Mouse (Mus musculus) hindbrain, postnatal 0 days (tissue): ENCODE measurements around the gene Shb. TPM values are rescaled to one million over a fixed set of nuclear protein-coding genes. Genes with fewer than 3 reads are reported as not detected.
A peak's percentile ranks its signal among the peaks of the same experiment; 100 is the strongest.

Experiments
- ATAC-seq: fragments of 200-750 bp; cut with Nextera tagmentation; 2 replicates; pipeline ENCODE4 v1.8.0; 2017; ENCODE audit warnings: mild to moderate bottlenecking, moderate TSS enrichment, moderate library complexity
- DNase-seq: peaks from one replicate; pipeline ENCODE4 v3.0.0-alpha.2; 2015; ENCODE audit warnings: low spot score
- H3K27ac ChIP-seq: fragments of 300-500 bp; sonication (generic); 2 replicates; pipeline ENCODE4 v1.5.1; 2014; ENCODE audit warnings: mild to moderate bottlenecking
- H3K27me3 ChIP-seq: fragments of 300-500 bp; sonication (generic); 2 replicates; pipeline ENCODE4 v1.6.1; 2014; ENCODE audit warnings: low read length, mixed read lengths; ENCODE audit not compliant: insufficient read depth
- H3K36me3 ChIP-seq: fragments of 300-500 bp; sonication (generic); 2 replicates; pipeline ENCODE4 v1.6.1; 2014; ENCODE audit warnings: low read length, mixed read lengths; ENCODE audit not compliant: insufficient read depth
- H3K4me1 ChIP-seq: fragments of 300-500 bp; sonication (generic); 2 replicates; pipeline ENCODE4 v1.6.1; 2014; ENCODE audit warnings: antibody characterized with exemption, low read length, mixed read lengths; ENCODE audit not compliant: insufficient read depth
- H3K4me2 ChIP-seq: fragments of 300-500 bp; sonication (generic); 2 replicates; pipeline ENCODE4 v1.6.1; 2014; ENCODE audit warnings: low read depth, mild to moderate bottlenecking, low read length, moderate library complexity, mixed read lengths
- H3K4me3 ChIP-seq: fragments of 300-500 bp; sonication (generic); 2 replicates; pipeline ENCODE4 v1.5.1; 2014; ENCODE audit warnings: low read length
- H3K9ac ChIP-seq: fragments of 300-500 bp; sonication (generic); replicated peaks from 2 replicates; pipeline ENCODE4 v1.6.1; 2014; ENCODE audit warnings: mild to moderate bottlenecking, low read length, moderate library complexity, mixed read lengths
- H3K9me3 ChIP-seq: fragments of 300-500 bp; sonication (generic); 2 replicates; pipeline ENCODE4 v1.6.1; 2016; ENCODE audit warnings: low read length, mixed read lengths
- CTCF ChIP-seq: IDR thresholded peaks from 2 replicates; pipeline ENCODE4 v1.5.1; 2016; ENCODE audit warnings: antibody characterized with exemption, control low read depth, low read depth
- WGBS: fragments of 180-500 bp; shearing (Covaris S2); extraction: QIAGEN DNeasy Blood & Tissue Kit; methylation state at CpG from one replicate; pipeline ENCODE4 v1.1.7; 2014; 5-methylcytosine and 5-hydroxymethylcytosine counted together
- polyA plus RNA-seq: library from polyadenylated mRNA; unstranded; fragments of >200 nt; fragmentation: Nextera tagmentation; extraction: Ambion mirVana; gene quantifications from 2 replicates; pipeline ENCODE4 v1.2.1, GENCODE M21; 2015
- total RNA-seq: library from RNA; depleted of rRNA; stranded (reverse); fragments of >200 nt; gene quantifications from 2 replicates; pipeline ENCODE4 v1.2.3, GENCODE M21; 2014

Gene Shb
- total and polyA plus RNA-seq, 2 experiments from 2014 or later, result 6.1 to 33.6 TPM

GRCm38 (mm10) chr4:45533436-45533940 is 1.2 kb upstream of the Shb start:
- no peak for TF ChIP-seq CTCF
- no peak overlapping the region for H3K4me3 ChIP-seq
- no peak overlapping the region for H3K9ac ChIP-seq
- H3K9me3 ChIP-seq, result no peaks in the 10 kb centered on the region
- H3K36me3 ChIP-seq, result no peaks in the 10 kb centered on the region
- no peak overlapping the region for H3K27ac ChIP-seq
- 37% methylated on average over 1 of the region's 1 CpGs for WGBS
- no peaks in the 10 kb centered on the region; the same call in 1 of the 2 replicates for H3K27me3 ChIP-seq
- peaks cover 3% of the 10 kb centered on the region; the same call in 1 of the 2 replicates for H3K4me1 ChIP-seq
- ATAC-seq, result no peak
- DNase-seq, result no peak
- no peak overlapping the region for H3K4me2 ChIP-seq

DNA sequence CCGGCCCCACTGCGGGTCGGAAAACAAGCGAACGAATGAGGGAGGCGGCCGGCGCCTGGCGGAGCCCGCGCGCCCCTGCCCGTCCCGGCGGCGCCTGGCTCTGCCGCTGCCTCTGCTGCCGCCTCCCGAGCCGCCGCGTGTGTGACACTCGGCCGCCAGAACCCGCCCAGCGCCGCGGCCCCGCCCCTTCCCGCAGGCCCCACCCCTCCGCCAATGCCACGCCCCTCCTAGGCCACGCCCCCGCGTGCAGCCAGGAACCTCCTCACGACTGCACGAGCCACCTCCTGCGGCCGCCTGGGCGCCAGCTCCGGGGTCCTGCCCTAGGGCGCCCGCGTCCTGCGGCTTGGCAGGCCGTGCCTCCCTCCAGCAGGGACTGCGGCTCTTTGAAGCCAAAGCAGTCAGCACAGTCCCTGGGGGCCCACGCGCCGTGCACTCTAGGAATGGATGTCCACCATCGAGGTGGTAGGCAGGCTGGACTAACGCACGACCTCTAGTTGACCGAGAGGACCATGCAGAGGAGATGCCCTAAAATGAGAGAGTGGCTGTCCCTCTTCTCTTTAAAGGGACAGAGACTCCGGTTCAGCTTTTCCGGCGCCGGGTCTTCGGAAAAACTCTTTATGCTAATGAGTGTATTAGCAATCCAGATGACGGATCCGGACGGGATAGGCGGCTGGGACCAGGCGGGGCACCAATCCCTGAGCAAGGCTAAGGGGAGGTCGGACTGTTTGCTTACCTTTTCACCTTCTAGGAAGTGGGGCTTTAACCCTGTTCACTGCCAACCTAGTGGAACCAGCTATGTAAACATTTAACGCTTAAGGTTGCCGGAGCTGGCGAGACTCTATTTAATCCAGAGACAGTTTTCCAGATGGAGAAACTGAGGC is 1.4 kb downstream of the Shb start:
- peaks cover 10% of the 10 kb centered on the region; the same call in 1 of the 2 replicates for H3K4me1 ChIP-seq
- no peaks in the 10 kb centered on the region for H3K9me3 ChIP-seq
- DNase-seq, result peak; percentile 94
- peak; percentile 11; the same call in 1 of the 2 replicates for TF ChIP-seq CTCF
- peak overlapping the region; percentile 83 for H3K4me2 ChIP-seq
- WGBS, result 2% methylated on average over 66 of the region's 68 CpGs
- H3K27me3 ChIP-seq, result no peaks in the 10 kb centered on the region
- peak overlapping the region; percentile 72 for H3K27ac ChIP-seq
- peak; percentile 93 for ATAC-seq
- H3K4me3 ChIP-seq, result peak overlapping the region; percentile 77
- peak overlapping the region; percentile 72 for H3K9ac ChIP-seq
- H3K36me3 ChIP-seq, result no peaks in the 10 kb centered on the region

DNA sequence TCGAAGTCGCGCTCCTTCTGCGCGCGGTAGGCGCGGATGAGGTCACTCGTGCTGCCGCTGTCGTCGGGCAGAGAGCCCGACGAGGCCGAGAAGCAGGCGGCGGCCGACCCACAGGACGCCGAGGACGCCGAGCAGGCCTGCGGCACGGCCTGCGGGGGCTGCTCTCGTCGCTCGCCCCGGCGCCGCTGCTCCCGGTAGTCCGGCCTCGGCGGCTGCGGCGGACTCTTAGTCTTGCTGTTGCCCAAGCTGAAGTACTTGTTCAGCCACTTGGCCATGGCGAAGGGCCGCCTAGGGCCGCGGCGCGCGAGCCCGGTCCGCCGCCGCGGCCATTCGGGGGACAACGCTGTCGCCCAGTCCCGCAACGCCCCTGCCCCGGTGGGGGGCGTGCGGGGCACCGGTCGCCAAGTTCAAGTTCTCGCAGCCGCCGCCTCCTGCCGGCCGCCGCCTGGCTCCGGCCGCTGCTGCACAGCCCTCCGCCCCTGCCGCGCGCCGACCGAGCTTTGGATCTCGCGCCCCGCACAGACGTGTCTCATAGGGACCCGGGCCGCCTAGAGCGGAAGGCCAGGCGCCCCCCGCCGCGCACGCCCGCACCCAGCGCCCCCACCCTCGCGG is 2.2 kb downstream of the Shb start:
- WGBS, result under 1% methylated on average over 70 of the region's 89 CpGs
- peak overlapping the region; percentile 83 for H3K4me2 ChIP-seq
- peak overlapping the region; percentile 72 for H3K27ac ChIP-seq
- ATAC-seq (peak; percentile 48), DNase-seq (peak; percentile 59)
- no peaks in the 10 kb centered on the region for H3K36me3 ChIP-seq
- H3K9ac ChIP-seq, result peak overlapping the region; percentile 72
- H3K9me3 ChIP-seq, result no peaks in the 10 kb centered on the region
- peak overlapping the region; percentile 77 for H3K4me3 ChIP-seq
- H3K4me1 ChIP-seq, result peaks cover 10% of the 10 kb centered on the region; the same call in 1 of the 2 replicates
- no peaks in the 10 kb centered on the region for H3K27me3 ChIP-seq
- no peak for TF ChIP-seq CTCF

- Histone ChIP-seq H3K9ac (peak overlapping the region; percentile 72), H3K27me3 (no peaks in the 10 kb centered on the region), H3K36me3 (no peaks in the 10 kb centered on the region), H3K4me2 (peak overlapping the region; percentile 83), H3K4me1 (peaks cover 10% of the 10 kb centered on the region; the same call in 1 of the 2 replicates), H3K4me3 (peak overlapping the region; percentile 77), H3K27ac (peak overlapping the region; percentile 72; the same call in 1 of the 2 replicates), H3K9me3 (no peaks in the 10 kb centered on the region)
- no peak for ATAC-seq
- TF ChIP-seq CTCF, result no peak
- DNase-seq, result no peak
- 2% methylated on average over 58 of the region's 71 CpGs for WGBS
These were observed 2.9 kb downstream of the Shb start for GRCm38 (mm10) chr4:45529201-45529985.

- DNase-seq (peak; percentile 22), ATAC-seq (no peak)
- H3K36me3 ChIP-seq, result no peaks in the 10 kb centered on the region
- peak overlapping the region; percentile 77 for H3K4me3 ChIP-seq
- WGBS, result 4% methylated on average over 21 of the region's 21 CpGs
- H3K27ac ChIP-seq, result no peak overlapping the region
- H3K4me2 ChIP-seq, result peak overlapping the region; percentile 83
- H3K9ac ChIP-seq, result peak overlapping the region; percentile 72
- H3K4me1 ChIP-seq, result peaks cover 10% of the 10 kb centered on the region; the same call in 1 of the 2 replicates
- TF ChIP-seq CTCF, result no peak
- no peaks in the 10 kb centered on the region for H3K9me3 ChIP-seq
- H3K27me3 ChIP-seq, result no peaks in the 10 kb centered on the region
These were observed 3.7 kb downstream of the Shb start for GRCm38 (mm10) chr4:45528355-45529198.
